Mouse (Mus musculus) left cerebral cortex, adult 11 months (tissue): Measurements from ENCODE around the gene Fam168a.
"Not testable (repeated sequence)": the region's sequence is repeated elsewhere in the genome, so short reads cannot be mapped to it uniquely, and the experiment has no call there.

Experiments used
- DNase-seq: peaks from one replicate; pipeline ENCODE4 v3.0.0; 2022; ENCODE audit warnings: low spot score

Gene Fam168a

DNA sequence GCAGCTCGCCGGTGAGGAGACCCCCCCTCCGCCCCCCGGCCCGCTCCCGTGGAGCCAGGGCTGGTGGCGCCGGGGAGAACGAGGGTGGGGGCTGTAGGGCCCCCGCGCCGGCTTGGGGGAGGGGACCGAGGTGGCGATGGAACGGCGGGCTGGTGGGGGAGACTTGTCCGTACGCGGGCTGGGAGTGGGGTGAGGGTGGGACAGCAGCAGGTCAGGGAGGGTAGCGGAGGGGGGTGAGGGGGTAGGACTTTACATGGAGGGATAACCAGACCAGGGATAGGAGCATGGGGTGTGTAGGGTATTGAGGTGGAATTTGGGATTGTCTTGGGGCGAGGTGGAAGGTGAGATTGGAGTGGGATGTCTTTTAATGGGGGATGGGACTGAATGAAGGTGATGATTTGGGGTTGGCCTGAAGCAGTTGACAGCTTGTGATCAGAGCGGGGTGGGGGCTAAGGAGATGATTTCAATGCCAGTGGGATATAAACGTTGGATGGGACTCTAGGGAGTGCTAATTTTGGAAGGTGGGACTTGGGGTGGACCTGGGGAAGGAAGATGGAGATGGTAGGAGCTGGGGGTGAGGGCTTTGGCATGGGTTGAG is 547 bp downstream of the Fam168a start:
- DNase-seq, result no peak

- DNase-seq, result no peak
Observed at GRCm38 (mm10) chr7:100718741-100719140, 12.3 kb downstream of the Fam168a start.

DNA sequence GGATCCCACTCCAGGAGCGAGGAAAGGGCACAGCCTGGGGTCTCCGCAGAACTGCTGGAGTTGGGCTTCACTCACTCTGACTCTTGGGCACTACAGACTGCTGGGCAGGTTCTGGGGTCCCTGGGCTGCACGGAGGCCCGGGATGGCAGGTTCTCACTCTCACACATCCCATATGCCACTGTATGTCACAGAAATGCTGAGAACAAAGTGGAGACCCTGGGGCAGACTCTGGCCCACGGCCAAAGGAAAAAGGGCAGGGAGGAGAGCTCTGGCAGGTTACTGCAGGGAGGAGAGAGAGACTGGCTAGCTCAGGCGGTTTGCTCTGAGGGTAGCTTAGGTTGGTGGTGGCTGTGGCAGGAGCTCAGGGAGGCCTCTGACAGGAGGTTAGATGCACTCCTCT is 15.8 kb downstream of the Fam168a start:
- DNase-seq, result no peak

- no peak for DNase-seq
Observed at GRCm38 (mm10) chr7:100723453-100724294, 17.2 kb downstream of the Fam168a start.

- no peak for DNase-seq
Observed at GRCm38 (mm10) chr7:100727538-100728085, 21.2 kb downstream of the Fam168a start.

DNA sequence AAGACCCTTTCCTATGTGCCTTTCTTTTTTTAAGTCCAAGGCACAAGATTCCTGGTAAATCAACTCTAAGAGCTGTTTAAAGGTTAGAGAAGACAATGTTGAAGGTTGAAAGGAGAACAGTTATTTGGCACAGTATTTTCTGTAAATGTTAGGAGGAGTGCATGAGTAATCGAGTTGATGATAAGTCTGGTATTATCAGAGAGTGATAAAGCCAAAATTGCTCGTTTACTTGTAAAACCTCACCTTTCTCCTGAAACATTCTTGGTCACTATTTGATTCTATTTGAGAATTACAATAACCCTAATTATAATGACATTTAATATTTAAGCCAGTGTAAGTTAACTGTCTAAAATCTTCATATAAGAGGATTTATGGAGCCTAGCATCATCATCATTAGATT is 23.3 kb downstream of the Fam168a start:
- DNase-seq, result no peak

- no peak for DNase-seq
Observed at GRCm38 (mm10) chr7:100732341-100733050, 26.1 kb downstream of the Fam168a start.

DNA sequence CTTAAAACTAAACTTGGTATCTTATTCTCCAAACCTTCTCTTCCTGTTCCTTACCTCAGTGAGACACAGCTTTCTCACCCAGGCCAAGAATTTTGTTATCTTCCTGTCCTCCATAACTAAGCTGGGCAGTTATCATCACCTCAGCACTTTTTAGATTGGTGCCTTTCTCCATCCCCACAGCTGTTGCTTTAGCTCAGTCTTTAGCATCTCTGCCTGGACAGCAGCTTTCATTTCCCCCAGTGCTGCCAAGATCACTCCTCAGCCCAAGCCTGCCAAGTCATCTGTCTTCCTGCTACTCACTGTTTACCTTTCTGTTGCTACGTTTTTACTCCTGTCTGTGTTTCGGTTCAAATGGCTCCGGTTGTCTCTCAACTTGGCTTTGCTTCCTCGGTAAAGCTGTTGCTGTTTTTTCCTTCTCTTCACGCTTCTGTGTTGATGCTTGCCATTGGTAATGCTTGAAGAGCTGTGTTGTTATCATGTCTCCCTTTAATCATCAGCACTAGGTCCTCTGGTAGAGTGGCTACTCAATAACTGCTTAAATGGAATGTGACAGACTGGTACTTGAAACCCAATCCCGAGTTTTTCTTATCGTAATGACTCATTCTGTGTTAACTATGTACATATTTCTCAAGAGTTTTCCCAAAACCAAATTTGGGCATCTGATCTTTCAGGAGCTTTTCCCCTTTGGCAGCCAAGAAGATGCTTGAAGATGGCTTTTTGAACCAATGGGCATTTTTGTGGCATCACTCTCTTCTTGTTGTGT is 26.8 kb downstream of the Fam168a start:
- no peak for DNase-seq

GRCm38 (mm10) chr7:100734201-100734600 is 27.8 kb downstream of the Fam168a start:
- DNase-seq, result no peak

DNA sequence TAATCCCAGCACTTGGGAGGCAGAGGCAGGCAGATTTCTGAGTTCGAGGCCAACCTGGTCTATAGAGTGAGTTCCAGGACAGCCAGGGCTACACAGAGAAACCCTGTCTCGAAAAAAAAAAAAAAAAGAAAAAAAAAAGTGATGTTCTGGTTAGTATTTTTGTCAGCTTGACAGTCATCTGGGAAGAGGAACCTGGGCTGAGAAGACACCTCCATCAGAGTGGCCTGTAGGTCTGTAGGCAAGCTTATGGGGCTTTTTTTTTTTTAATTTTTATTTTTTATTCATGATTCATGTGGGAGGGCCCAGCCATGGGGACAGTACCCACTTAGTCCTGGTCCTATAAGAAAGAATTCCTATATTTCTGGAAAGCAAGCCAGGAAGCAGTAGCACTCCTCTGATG is 28.5 kb downstream of the Fam168a start:
- not testable (repeated sequence) for DNase-seq

GRCm38 (mm10) chr7:100736131-100736530 is 29.7 kb downstream of the Fam168a start:
- no peak for DNase-seq

GRCm38 (mm10) chr7:100744372-100744771 is 37.9 kb downstream of the Fam168a start:
- no peak for DNase-seq

DNA sequence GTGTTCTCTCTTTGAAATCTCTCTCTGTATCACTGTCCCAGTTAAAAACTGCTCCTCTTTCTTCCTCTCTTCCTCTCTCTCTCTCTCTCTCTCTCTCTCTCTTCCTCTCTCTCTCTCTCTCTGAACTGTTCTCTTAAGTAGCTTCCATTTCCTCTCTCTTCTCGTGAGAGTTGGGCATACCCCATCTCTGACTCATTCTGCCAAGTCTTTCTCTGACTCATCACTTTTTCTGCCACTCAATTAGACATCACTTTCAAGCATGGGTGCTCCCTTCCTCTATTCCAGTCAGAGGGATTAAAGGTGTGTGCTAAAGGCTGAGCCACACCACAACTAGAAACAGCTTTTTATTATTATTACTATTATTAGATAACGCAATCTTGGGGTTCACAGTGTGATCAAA is 43.7 kb downstream of the Fam168a start:
- no peak for DNase-seq

GRCm38 (mm10) chr7:100758718-100759117 is 52.3 kb downstream of the Fam168a start:
- DNase-seq, result no peak

- no peak for DNase-seq
Observed at GRCm38 (mm10) chr7:100762726-100763125, 56.3 kb downstream of the Fam168a start.

DNA sequence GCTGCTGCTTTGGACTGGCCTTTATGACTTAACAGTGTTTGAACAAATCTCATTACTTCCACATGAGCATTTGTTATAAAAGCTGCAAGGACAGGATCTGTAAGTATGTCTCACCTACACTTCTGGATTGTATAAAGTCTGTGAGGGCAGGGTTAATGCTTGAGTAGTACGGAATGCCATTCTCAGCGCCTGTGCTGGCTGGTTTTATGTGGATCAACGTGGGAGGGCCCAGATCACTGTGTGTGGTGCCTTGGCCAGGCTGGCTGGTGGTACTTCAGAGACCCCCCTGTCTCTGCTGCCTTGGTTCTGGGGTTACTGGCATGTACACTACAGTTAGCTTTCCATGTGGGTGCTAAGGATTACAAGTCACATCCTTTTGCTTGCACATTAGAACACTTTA is 61.1 kb downstream of the Fam168a start:
- DNase-seq, result no peak

- DNase-seq, result no peak
Observed at GRCm38 (mm10) chr7:100768009-100768408, 61.6 kb downstream of the Fam168a start.

DNA sequence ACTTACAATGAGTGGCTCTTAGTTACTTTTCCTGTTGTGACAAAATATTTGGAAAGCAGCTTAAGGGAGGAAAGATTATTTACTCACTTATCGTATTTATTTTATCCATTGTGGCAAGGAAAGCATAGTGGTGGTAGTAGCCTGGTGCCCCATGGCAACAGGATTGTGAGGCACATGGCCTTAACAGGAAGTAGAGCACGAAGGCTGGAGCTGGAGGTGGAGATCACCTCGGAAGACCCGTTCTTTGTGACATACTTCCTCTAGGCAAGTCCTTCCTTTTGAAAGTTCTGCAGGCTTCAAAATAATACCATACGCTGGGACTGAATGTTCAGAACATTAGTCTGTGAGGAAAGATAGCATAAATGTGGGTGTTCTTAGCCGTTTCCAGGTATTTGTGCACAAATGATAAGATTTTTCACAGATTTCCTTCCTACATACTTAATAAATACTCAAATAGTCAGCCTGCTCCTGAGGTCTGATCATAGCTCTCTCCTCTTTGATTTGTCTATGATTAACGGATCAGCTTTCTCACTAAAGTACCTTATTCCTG is 63.2 kb downstream of the Fam168a start:
- no peak for DNase-seq

DNA sequence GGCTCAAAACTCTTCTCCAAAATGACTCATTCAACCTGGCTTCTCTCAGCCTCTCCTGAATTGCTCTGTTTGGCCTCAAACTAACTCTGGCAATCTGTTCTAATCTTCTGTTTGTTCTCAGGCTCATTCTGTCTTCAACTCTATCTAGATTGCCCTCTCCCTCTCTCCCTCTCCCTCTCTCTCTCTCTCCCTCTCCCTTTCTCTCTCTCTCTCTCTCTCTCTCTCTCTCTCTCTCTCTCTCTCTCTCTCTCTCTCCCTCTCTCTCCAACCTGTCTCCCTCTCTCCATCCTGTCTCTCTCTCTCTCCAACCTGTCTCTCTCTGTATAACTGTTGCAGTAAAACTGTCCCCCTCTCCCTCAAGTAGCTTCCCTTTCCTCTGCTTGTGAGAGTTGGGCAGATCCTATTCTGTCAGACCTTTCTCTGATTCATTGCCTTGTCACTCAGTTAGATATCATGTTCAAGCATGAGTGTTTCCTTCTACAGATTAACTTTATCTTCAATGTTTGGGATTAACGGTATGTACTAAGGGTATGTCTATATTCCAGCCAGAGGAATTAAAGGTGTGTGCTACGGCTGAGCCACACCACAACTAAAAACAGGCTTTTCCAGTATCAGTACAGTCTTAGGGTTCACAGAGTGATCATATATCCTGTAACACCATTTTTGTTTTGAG is 64.4 kb downstream of the Fam168a start:
- DNase-seq, result no peak

GRCm38 (mm10) chr7:100774189-100774588 is 67.8 kb downstream of the Fam168a start:
- DNase-seq, result no peak

GRCm38 (mm10) chr7:100775810-100776209 is 69.4 kb downstream of the Fam168a start:
- DNase-seq, result no peak
